Mouse (Mus musculus) layer of hippocampus, adult 9-11 months (tissue): ENCODE results near the gene Nek3.

Experiments used
- DNase-seq: peaks from one replicate; pipeline ENCODE4 v3.0.0; 2022

Nek3 gene

DNA sequence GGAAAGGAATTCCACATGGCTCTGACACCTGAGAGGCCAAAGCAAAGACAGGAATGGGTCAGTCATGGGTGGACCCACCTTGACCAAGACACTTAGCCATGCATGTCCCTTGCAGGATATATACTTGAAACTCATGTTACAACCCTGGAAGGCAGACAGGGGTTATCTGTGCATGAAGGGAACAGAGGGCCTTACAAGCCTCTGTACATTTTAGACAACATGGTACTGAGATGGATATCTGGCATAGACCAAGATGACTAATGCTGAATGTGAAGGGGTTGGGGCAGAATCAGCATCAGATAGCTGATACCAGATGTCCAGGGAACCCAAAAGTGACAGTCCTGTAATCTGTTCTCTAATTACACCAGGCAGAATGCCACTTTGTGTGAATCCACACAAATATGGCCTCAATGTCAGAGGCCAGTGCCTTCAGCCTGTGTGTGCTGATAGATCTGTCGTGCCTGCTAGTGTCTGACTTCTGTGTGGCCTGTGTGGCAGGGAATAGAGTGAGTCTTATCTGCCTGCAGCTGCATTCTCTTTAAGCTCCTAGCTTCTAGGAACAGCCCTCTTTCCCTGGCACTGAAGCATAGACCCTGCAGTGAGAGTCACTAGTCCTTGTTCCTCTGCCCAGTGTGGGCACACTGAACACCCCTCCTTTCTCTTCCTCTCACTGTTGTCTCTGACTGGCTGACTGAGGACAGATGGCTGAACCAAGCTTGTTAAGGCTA, 22.3 kb downstream of the Nek3 start:
- no peak for DNase-seq

GRCm38 (mm10) chr8:22142592-22142991, 23.6 kb downstream of the Nek3 start:
- DNase-seq = no peak

DNA sequence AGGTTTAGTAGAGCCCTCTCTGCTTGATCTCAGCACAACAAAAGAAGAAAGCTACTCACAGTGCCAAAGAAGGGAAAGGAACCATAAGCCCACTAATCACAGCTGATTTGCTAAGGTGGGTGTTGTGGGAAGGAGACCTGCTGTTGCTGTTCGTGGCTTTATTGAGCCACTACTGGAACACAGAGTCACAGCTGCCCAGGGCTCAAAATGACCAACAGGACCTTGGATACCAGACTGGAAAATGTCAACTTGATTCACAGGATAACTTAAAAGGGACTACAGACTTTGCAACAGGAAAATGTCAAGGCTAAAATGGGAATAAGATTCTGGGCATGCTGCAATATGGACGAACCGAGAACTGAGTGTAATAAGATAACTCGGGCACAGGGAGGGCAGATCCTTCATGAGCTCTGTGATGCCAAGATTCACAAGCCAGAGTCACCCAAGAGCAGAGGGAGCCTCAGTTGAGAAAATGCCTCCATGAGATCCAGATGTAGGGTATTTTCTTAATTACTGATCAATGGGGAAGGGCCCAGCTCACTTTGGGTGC, 24.3 kb downstream of the Nek3 start:
- DNase-seq = no peak

DNA sequence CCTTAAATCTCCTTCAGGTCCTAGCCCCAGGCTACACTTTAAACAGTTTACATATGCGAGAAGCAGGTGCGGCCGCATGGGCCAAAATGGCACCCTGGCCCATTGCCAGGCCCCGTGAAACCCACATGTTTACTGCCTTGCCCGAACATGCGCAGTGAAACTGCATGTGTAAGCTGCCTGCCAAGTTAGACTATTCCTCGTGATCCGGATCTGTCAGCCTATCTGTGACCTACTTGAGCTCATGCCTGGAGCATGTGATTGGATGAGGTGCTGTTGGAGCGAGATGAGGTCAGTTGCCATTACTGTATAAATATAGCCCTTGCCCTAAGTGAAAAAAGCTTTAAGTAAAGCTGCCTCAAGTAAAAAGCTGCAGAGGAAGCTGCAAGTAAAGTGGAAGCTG, 29.8 kb downstream of the Nek3 start:
- peak; percentile 51 for DNase-seq

DNA sequence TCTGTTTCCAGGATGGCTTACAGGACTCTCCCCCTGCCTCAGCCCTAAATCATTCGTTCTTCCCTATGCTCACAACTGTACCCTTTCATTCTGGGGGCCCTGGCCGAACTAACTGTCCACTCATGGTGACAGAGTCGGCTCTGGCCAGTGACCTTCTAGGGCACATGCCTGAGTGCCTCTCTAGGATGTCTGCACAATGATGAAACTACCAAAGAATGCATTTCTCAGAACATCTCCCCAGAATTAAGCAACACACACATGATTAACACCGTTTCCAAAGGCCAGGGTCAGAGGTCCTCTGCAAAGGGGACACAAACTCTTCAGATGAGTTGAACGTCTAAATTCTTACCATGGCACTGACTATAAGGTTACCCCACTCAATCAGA, 31.5 kb downstream of the Nek3 start:
- DNase-seq = no peak

DNA sequence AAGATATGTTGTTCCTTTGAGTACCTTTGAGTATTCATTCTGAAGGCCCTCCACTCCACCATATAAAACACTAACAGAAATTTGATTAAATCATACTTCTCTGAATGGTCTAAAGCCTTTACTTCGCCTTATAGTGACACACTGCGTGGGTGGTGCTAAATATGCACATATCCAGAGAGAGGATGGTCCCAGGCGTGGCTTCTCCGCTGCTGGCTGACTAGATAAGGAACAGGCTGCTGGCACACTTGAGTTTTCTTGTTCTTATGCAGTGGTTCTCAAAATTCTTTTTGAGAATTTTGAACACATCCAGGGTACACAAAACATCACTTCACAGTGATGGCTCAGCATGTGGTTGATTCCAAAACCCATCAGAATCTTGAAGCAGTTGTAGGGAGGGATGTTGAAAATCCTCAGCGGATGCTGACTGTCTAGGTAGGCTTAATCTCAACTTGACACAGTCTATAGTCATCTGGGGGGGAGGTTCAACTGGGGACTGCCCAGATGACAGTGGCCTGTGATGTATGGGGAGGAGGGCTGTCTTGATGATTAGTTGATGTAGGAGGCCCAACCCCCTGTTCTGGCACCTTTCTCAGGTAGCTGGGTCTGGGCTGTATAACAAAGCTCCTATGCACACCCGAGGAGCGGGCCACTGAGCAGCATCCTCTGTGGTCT, 32.0 kb downstream of the Nek3 start:
- no peak for DNase-seq

- DNase-seq = no peak
Measured at GRCm38 (mm10) chr8:22132062-22132461, 34.2 kb downstream of the Nek3 start.

DNA sequence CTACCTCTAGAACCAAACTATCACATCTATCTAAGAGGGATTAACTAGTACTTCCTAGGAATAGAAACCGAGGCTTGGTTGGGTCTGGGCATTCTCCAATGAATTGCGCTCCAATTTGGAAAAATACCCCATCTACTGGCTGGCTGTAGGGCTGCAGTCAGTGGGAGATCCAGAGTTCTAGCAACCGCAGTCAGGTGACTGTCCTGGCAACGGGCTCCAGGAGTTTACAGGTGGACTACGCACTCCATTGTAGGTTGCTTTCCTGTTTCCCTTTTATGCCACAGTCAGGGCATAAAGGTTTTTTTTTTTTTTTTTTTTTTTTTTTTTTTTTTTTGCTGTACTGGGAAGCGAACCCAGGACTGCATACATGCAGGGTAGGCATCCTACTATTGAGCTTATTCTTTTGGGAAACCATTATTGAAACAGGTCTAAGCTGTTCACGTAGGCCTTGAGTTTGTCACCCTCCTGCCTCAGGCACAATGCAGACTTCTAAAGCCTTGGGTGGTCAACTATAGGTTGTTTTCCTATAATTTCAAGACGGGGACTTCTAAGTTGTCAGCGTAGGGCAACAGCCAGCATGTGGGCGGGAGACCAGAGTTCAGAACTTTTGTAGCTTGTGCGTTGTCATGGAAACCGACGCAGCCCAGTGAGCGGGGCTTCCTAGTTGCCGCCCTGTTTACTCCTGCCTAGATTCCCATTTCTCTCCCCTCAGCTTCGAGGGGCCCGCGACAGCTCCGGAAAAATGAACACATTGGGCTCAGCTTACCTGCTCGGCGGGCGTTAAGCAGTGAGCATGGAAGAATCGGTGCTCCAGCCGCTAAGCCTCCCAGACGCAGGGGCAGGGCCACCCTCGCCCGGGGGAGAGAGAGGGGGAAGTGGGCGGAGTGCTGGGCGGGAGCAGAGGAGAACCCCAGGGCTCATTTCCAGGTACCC, 41.7 kb downstream of the Nek3 start, which contains the start of gene Nek5:
TSS of gene Nek5 (minus strand) at position 834 of the 933 bp plus-strand sequence.
- no peak for DNase-seq

GRCm38 (mm10) chr8:22107020-22107419, 59.2 kb downstream of the Nek3 start:
- DNase-seq = no peak

DNA sequence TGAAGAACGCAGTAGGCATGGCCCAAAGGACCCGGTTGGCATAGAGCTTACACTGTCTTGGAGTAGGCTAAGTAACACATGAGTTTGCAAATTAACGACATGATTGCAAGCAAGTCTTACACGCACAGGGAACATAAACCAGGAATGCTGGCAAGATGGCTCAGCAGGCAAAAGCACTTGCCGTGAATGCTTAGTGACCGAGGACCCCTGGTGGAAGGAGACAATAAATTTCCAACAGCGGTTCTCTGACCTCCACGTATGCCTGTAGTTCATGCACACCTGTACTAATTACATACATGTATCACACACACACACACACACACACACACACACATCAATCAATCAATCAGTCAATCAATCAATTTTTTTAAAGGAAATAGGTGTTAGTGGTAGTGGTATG, 74.7 kb downstream of the Nek3 start:
- no peak for DNase-seq

DNA sequence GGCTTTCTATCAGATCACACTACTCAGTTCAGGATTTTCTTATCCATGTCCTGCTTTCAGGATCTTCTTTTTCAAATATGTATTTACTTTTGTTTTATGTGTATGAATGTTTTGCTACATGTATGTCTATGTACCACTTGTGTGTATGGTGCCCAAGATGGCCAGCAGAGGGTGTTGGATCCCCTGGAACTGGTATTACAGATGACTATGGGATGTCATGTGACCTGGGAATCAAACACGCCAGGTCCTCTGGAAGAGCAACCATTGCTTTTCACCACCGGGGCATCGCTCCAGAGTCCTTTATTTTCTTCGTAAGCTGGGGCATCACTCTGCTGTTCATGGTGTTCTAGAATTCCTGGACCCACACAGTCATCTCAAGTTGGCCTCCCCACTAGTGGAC, 77.0 kb downstream of the Nek3 start:
- no peak for DNase-seq

DNA sequence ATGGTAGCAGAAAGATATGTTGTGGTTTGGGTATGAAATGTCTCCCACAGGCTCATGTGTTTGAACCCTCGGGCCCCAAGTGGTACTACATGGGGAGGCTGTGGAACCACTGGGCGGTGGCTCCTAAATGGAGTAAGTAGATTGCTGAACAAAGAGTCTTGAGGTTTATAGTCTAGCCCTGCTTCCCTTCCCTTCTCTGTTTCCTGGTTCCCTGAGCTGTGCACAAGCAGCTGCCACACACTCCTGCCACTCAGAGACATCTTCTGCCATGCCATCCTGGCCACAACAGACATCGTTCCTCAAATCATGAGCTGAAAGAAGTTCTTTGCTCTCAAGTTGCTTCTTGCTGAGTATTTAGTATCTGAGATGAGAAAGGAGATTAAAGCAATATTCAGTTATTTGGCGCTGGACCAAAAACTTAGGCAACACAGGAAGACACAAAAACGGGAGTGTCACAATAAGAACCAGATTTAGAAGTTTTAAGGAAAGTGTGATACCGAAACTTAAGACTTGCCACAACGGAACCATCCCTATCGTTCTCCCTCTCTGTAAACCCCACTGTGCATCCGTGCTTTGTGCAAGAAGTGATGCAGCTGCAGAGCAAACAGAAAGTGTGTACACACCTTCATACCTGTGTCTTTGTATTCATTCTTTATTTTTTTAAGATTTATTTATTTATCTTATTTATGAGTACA, 86.8 kb downstream of the Nek3 start:
- DNase-seq = no peak
